Mouse (Mus musculus): ENCODE data around the gene Wdr59. TPM values are rescaled to one million over a fixed set of nuclear protein-coding genes. Genes with fewer than 3 reads are reported as not detected.

The Wdr59 gene
- total RNA-seq, 2 experiments from 2014 or later, result 13.3 to 16.4 TPM

Small RNA genes within 50 kb of the gene (microRNA-seq; reads per million reads assigned to microRNA genes)
- not detected for gene Mir1957b

Other genes starting within 250 kb of the Wdr59 start
- gene Rfwd3, start 221.9 kb downstream of the Wdr59 start, total RNA-seq (2021), result 10 to 100 TPM; 38.5 to 53.0 TPM
- gene Mlkl, start 183.9 kb downstream of the Wdr59 start, total RNA-seq (2021), result 10 to 100 TPM; 10.5 to 11.1 TPM
- under 1 TPM; 0.45 to 0.51 TPM for gene Fa2h, start 128.3 kb downstream of the Wdr59 start, total RNA-seq (2021)
- 10 to 100 TPM; 40.0 to 62.6 TPM for gene Znrf1, start 14.0 kb upstream of the Wdr59 start, total RNA-seq (2021)
- 10 to 100 TPM; 20.4 to 23.4 TPM for gene Ldhd, start 108.3 kb upstream of the Wdr59 start, total RNA-seq (2021)
- gene Zfp1, start 121.3 kb upstream of the Wdr59 start, total RNA-seq (2021), result 10 to 100 TPM in 1 of 2 experiments, 1 to 10 TPM in 1; 9.0 to 12.1 TPM
- gene Ctrb1, start 168.9 kb upstream of the Wdr59 start, total RNA-seq (2021), result under 1 TPM in 1 of 2 experiments, not detected in 1; 0.42 TPM
- 10 to 100 TPM; 53.4 to 62.7 TPM for gene Bcar1, start 221.7 kb upstream of the Wdr59 start, total RNA-seq (2021)